Mouse (Mus musculus) frontal cortex, postnatal 10 days (tissue): Measurements from ENCODE around the gene Abca2.

Experiments
- DNase-seq, 2 experiments: peaks; one replicate each; pipeline ENCODE4 v3.0.0; 2022; ENCODE audit warnings: low spot score in 2 of 2, mixed read lengths in 1 of 2

The Abca2 gene

DNA sequence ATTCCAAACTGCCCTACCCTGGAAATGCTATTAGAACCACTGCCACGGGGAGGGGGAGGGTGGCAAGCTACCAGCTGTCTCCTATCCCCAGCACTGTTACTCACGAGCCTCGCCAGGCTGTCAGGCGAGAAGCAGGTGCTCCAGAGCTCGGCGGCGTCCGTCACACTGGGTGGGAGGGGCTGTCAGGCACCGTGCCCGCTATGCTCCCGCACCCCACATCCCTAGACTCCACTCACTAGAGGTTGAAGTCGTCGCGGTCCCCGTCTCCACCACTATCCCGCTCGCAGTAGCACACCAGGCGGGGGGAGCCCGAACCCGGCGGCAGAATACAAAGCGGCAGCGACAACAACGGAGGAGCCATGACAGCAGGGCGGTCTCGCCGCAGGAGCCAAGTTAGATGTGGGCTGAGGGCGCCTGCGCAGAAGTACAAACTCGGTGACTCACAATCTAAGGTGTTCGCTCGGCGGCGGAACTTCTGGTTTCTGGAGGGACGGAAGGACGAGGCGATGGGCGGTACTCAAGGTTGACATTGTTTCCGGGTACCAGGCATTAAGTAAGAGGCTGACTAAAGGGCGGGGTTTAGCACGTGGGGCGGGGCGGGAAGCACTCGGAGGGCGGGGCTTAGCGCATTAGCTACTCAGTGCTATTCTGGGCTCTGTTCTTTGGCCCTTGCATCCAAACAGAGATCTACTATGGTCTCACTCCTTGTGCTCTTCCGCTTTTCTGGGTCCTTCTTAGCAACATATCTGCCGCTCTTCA, 32.2 kb downstream of the Abca2 start, which contains the start of gene Paxx:
Paxx (minus strand) TSS at position 544 of the 759 bp plus-strand sequence.
- DNase-seq, result peak; percentile 89 to 90

DNA sequence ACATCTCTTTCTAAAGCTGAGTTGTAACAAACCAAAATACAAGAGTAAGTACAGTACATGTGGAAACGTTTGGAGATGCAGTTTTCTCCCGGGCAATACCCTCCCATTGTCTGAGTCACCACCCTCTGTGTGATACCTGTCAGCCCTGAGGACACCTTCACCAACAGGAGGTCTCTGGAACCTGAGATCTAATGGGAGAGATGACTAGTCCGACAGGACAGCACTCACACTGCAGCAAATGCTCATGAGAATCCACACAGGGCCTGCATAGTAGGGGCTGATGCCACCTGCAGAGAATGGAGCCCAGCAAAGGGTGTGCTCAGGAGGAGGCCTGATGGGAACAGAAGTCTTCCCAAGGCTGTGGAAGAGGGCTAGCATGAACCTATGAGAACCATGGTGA, 32.9 kb downstream of the Abca2 start:
- DNase-seq, result no peak

DNA sequence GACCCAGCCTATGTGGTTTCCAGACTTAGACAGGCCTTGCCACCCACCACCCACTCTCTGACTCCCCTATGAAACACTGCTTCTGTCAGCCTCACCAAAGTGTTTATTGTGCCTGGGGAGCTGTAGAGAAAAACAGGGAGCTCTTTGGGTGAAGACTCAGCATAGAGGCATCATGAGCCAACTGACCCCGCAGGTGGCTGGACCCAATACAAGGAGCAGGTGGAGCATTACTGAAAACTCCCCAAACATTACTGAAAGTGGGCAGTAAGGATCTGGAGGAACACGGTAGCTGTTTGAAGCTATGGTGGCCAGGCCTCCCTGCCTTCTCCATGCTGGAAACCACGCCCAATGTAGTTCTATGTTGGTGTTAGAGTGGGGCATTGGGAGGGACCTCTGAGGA, 35.1 kb downstream of the Abca2 start:
- DNase-seq, result no peak

DNA sequence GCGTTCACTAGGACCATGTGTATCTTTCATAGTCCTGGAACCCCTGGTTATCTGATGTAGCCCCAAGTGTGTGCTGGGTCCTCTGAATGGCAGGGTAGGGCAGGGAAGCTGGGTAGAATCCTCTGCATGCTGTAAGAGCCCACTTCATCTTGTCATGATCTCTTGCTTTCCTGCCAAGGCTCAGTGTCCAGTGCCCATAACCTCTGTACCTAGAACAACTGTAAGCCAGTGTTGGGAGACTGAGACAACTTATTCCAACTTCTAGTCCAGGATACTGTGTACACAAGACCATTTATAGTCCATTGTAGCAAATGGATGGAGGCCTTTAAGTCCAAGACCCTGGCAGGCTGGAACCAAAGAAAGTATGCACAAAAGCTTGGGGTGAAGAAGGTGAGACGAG, 36.8 kb downstream of the Abca2 start:
- DNase-seq, result no peak

DNA sequence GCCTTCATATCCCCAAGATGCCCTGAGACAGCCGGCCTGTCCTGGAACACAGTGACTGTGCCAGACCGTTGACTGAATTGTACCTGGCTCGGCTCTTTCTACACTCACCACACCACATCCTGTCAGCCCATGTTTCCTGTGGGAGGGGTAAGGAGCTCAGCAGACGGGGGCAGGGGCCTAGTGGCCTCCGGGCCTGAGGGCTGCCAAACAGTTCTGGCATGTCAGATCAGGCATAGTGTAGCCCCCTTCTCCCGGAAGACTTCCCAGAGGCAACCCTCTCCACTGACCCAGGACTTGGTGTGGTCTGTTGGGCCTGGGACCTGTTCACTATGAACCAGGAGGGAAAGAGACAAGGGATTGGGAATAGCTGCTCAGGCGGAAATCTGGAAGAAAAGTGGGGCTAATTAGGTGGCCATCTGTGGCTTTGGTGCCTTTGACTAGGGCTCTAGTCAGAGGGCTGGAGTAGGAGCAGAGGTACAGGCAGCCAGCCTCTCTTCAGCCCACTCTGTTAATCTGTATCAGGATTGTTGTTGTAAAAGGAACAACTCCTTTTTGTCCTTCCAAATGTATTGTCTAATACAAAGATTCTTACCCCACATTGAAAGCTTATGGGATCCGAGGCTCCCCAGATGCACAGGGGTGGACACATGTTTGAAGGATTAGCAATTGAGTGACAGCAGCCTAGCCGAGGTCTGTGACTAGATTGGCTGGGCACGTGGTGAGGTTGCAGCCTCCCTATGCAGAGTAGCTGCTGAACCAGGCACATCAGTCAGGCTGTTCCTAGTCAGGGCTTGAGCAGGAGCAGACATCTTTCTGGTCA, 37.5 kb downstream of the Abca2 start:
- DNase-seq, result no peak

DNA sequence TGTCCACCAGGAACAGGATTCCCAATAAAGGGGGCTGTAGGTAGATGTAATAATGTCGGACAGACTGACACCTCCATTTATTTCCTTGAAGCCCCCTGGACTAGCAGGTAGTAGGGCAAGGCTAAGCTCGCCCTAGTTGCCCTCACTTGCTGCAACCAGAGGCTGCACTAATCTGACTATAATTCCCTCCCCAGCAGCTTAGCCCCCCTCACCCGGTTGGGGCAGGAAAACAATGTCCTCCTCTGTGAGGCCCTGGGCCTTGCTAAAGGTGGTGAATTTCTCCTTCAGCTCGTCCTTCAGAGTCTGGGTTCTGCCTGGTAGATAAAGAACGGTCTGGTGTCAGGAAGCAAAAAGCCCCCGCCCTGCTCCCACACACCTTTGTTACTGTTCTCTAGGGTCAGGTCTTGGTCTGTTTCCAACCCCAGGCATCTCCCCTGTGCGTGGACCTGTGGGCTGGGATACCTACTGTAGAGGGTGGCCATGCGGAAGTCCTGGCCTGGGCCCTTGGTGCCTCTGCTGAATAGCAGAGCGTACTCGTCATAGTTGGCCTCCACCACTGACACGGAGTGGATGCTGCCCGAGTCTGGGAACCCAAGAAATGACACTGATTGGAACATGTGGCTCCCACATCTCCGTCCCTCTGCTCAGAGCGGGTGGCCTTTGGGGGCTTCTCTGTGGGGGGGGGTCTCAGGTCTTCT, 39.3 kb downstream of the Abca2 start:
- DNase-seq, result no peak

DNA sequence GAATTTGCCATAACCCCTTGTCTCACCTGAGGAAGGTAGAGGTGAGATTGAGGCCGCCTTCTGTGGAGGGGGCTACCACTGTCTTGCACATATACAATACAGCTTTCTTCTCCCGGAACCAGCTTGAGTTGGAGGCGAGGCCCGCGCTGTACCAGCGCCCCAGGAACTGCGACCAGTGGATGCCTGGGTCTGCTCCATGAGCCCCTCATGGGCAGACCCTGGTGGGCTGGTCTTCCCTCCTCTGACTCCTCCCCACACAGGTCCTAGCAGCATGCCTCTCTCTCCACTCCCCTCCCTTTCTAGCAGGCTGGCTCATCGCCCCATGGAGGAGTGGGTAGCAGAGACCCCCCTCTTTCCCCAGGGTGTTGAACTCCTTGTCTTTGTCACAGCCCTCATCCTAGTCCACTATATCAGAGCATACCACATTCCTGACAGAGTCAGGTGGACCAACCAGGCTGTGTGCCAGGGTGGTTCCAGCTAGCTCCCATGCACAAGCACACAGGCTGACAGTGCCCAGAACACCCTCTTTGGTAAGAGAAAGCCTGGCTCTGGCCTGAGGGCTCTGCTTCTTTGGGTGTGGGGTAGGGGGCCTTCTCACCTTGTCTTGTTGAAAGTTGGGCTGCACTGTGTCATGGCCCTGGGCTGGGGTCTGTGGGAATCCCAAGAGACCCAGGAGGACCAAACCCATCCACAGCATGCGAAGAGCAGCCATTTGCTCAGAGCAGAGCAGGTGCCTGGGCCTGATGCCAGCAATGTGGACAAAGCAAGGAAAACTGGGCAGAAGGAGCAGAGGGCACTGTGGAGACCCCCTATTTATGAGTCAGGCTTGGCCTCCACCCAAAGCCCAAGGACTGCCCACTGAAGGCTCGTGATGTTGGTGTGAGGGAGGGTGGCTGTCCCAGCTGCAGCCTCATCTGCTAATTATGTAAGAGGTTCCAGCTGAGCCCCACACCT, 40.7 kb downstream of the Abca2 start:
- no peak for DNase-seq

DNA sequence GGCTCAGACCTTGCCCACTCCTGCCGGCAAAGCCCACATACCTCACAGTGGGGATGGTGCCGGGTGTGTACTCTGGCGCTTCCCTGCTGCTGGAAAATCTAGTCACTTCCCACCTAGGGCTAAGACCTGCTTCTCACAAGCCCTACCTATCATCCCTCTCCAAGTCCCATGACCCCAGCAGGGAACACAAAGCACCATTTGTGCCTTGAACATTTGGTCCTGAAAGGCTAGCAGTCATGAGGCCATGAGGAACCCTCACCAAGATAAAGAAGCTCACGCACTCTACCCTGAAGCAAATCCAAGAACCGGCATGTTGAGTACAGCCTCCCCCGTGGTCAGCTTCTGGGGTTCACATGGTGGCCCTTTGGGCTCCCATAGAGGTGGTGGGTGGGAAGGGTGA, 41.5 kb downstream of the Abca2 start, which contains the start of gene Ptgds:
Ptgds (minus strand) TSS at position 78 of the 400 bp plus-strand sequence.
- no peak for DNase-seq

DNA sequence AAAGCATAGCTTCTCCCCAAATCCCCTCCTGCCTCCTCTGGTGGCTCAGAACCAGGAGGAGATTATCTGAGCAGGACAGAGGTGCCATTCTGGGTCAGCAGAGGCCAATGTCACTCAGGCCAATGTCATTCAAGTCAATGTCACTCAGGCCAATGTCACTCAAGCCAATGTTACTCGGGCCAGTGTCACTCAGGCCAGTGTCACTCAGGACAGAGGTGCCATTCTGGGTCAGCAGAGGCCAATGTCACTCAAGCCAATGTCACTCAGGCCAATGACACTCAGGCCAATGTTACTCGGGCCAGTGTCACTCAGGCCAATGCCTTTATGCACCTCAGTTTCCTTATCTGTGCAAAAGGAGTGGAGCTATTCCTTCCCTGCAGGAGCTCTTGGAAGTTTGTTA, 44.0 kb downstream of the Abca2 start:
- DNase-seq, result no peak

DNA sequence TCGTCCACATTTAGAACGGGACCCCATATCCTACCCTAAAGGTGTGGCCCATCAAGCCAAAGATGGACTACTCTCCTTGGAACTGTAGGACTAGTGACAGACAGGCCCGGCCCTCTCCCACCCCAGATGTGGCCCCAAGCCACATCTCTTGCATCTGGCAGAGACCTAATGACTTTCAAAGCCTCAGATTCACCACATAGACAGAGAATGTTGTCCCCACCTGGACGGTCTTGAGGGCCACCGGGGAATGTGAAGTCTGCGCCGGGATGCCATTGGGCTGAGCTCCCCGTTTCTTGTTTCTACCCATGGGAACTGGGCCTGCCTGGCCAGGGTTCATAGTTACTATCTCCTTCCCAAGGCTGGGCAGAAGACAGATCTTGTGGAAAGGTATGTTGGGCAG, 49.0 kb downstream of the Abca2 start:
- DNase-seq, result no peak

DNA sequence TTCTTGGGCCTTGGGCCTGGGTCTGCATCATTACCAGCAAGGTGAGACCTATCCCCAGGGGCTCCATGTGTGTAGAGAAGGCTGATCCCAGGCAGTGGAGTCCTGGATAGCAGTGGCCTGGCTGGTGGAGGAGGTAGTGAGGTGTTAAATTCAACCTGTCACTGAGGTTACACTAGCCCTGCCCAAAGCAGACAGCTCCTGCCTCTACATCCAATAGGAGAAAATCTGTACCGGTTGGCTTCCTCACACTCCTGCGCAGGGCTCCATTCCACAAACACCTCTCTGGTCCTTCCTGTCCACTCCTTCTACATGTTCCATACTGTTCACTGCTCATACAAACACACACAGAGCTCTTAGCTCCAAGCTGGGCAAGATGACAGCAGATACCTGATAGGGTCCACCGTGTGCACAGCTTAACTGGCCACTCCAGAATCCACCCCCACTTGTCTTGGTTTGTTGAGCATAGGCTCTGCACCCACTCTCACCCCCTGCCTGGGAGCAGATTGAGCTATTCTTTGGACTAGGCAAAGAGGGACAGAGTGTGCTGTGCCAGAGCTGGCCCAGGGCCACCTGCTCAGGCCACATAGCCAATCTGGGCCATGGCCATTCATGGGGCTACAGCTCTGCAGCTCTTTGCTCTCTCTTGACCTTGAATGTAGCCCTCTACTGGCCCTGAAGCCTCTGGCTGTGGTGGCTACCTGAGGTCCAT, 49.6 kb downstream of the Abca2 start:
- peak in 1 of 2 experiments; percentile 62 for DNase-seq

DNA sequence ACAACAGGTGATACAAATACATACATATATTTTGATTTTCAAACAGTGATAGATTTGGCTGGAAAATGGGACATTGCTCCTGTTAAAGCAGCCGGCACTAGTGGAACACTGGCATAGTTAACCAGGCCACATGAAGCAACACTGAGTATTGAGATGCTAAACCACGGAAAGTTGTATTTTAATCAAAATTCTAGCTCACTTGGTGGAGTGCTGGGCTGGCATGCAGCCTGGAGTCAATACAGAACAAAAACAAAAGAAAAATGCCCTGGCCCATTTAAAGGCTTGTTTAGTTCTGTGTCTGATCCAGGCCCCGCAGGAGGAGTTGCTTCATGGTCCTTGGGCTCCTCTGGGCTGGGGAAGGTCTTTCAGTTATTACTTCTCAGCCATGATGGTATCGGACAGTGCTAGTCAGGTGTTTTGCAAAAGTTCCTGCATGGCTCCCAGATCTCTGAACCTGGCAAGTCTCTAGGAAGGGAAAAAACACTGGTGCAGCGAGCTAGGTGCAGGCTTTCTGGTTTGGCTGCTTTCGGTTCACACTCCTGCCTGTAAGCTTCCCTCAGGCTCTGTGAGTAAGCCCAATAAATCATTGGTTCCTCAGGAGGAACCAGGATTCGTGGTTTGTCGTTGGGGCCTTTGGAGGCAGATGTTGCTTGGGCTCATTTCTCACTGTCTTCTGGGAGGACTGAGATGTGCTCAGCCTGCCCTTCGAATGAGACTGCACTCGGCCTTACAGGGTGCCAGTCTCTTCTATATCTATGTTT, 51.2 kb downstream of the Abca2 start:
- DNase-seq, result no peak

DNA sequence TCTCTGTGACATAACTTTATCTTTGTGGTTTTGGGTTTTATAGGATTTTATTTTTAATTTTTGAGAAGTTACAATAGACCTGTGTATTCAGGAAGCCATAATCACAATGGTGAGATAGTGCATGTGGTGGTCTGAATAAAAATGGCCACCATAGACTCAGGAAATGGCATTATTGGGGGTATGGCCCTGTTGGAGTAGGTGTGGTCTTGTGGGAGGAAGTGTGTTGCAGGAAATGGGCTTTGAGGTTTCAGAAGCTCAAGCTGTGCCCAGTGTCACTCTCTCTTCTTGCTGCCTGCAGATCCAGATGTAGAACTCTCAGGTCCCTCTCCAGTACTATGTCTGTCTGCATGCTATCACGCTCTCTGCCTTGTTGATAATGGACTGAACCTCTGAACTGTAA, 52.0 kb downstream of the Abca2 start:
- DNase-seq, result no peak

DNA sequence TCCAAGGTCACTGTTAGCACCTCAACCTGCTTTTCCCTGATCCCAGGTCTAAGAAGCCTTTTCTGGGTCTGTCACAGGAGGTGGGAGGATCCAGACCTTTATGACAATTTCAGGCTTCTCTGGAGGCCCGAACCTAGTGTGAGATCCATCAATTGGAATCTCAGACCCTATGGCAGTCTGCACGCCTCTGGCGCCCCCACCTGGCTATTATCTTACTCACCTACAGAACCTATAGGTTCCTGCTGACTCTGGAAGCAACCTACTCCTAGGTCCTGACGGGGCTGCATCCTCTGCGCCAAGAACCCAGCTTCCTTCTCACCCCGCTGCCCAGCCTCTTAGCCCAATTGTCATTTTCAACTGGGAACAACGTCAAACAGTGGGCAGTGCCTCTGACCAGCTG, 54.5 kb downstream of the Abca2 start:
- no peak for DNase-seq

DNA sequence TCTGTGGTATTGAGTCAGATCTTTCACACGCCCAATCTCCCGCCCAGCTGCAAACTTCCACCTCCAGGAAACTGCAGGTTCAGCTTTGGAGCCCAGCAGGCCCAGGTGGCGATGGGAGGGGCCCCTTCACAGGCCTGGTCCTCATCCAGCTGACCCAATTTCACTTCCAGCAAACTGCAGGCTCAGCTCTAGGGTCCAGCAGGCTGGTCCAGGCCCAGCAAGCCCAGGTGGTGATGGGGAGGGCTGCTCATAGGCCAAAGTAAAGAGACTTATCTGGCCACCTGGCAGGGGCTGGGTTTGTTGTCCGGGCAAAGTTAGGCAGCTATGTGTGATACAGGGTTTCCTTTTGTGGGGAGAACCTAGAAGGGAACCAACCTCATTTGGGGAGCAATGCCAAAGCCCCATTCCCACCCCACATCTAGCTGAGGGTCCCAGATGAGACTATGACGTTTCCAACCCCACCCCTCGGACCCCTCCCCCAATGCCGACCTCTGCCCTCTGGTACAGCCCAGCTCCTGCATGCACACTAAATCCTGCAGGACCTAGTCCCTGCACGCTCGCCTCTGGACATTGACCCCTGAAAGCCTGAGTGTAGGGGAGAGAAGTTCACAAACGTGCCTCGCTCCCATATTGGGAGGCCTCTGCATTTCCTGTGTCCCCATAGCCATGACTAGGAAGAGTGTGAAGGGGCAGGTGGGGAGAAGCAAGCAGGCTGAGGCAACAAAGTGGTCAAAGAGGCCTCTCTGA, 56.6 kb downstream of the Abca2 start:
- no peak for DNase-seq

DNA sequence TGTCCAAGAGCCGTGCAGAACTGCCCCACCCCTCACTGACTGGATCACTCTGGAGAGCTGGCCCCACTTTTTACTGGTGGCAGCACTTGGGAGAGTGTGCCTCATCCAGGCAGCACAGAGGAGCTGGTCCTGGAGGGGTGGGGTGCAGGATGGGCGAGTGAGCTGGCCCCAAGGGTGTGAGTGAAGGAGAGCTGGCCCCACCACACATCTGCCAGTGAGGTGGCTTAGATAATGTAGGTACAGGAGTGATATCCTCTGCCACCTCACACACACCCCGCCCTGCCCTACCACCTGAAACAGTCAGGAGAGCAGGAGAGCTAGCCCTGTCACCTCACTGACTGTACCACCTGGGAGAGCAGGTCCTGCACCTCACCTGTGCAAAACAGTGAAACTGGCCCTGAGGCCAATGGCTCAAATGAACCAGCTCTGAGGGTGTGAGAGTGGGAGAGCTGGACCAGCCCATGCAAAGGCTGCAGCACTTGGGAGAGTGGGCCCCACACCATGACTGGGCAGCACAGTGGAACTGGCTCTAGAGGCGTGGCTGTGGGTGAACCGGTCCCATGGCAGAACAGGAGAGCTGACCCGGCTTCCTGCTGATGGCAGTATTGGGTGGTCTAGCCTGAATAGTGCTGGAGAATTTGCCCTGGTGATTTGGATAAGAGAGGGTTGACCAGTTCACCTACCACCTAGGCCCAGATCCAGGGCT, 59.6 kb downstream of the Abca2 start:
- no peak for DNase-seq

DNA sequence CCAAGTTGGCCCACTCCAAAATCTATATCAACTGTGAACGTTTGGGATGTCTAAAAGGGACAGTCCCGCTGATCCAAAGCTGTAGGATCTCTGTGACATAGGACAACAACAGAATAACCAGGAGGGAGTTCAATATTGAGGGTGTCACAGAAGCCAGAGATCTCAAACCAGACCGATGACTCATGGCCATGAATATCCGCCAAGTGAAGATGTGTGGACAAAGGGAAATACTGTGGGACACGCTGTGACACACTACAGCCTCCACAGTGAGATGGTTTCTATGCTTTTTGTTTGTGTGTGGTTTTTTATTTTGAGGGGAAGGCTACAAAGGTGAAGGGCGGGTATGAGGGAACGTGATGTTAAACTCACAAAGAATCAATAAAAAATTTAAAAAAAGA, 60.2 kb downstream of the Abca2 start:
- no peak for DNase-seq

DNA sequence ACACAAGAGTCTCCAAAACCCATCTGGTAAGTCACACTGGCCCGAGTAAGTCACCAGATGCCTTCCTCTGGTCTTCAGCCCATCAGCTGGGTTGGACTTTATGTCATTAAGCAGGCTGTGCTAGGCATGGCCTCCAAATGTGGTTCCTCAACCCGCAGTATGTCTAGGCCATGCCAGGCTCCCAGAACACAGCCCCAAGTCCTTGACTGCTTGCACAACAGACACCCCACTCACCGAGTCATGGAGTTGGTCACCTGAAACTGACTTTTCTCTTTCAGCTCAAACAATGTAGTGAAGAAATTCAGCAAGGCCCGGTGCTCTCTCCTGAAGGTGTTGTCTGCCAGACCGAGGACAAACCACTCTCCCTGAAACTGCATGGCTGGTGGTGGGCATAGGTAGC, 64.5 kb downstream of the Abca2 start:
- no peak for DNase-seq
